Mouse (Mus musculus): ENCODE measurements around the gene Slc2a13. TPM values are rescaled to one million over a fixed set of nuclear protein-coding genes. Genes with fewer than 3 reads are reported as not detected.

The Slc2a13 gene
- polyA plus RNA-seq, 1 experiment from 2014 or later, result 1.4 TPM

DNA sequence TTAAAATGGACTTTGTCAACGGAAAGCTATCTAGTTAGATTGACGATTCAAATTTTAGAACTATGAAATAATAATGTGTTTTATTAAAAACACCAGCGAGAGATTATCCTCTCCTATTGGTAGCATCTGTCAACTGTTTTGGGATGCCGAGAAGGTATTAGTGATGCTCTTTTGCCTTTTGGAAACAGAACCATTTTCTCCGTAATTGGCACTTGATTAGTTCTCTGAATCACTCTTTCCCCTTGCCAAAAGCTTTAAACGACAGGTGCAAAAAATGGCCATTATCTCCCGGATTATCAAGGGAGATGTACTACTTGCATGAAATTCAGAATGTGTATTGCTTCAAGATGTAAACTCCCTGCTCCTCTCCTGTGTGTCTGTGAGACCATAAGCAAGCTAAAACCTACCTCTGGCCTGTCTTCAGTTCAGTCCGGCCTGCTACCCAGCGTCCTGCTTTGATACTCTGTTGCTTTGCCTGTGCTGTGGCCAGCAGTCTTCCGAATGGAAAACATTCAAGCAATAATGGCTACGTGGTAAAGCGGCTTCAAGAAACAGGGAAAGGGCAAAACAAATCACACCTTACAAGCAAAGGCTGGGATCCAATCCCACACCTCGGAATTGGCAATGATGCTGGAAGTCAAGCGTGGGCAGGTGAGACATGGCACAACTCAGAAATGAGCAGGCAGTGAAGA lies 93.0 kb downstream of the Slc2a13 start:
- Histone ChIP-seq H3K4me1 (replicated peaks) (no peaks in the 10 kb centered on the region), H3K27me3 (no peaks in the 10 kb centered on the region), H3K4me2 (replicated peaks) (no peak overlapping the region), H3K4me3 (replicated peaks) (no peak overlapping the region), H3K36me3 (no peaks in the 10 kb centered on the region; the same call in 1 of the 2 replicates), H3K9ac (replicated peaks) (no peak overlapping the region), H3K9me3 (peaks cover 10% of the 10 kb centered on the region; the same call in 1 of the 2 replicates), H3K27ac (no peak overlapping the region)
- ATAC-seq, result no peak
- 90% methylated on average over 14 of the region's 14 CpGs for WGBS

DNA sequence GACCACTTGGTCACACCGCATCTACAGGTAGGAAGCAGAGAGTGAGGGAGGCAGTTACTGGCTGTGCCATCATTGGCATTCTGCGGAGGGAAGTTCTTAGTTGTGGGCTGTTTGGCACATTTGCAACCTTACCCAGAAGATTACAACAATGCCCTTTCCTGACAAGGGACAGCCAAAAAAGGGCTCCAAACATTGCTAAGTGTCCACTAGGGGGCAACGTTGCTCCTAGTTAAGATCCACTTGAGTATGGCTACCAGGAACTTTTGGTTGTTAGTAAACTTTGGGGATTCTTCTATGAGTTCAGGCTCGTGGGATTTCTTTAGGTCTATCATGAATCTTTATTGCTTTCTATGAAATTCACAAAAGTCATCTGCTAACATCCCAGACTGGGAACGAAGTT lies 95.3 kb downstream of the Slc2a13 start:
- H3K27me3 ChIP-seq, result no peaks in the 10 kb centered on the region
- WGBS, result 47% methylated on average over 5 of the region's 5 CpGs
- no peak overlapping the region for H3K27ac ChIP-seq
- no peak for ATAC-seq
- no peak overlapping the region for H3K4me2 ChIP-seq (replicated peaks)
- H3K9ac ChIP-seq (replicated peaks), result no peak overlapping the region
- no peaks in the 10 kb centered on the region for H3K4me1 ChIP-seq (replicated peaks)
- H3K9me3 ChIP-seq, result peaks cover 6% of the 10 kb centered on the region; the same call in 1 of the 2 replicates
- no peak overlapping the region for H3K4me3 ChIP-seq (replicated peaks)
- H3K36me3 ChIP-seq, result no peaks in the 10 kb centered on the region; the same call in 1 of the 2 replicates

DNA sequence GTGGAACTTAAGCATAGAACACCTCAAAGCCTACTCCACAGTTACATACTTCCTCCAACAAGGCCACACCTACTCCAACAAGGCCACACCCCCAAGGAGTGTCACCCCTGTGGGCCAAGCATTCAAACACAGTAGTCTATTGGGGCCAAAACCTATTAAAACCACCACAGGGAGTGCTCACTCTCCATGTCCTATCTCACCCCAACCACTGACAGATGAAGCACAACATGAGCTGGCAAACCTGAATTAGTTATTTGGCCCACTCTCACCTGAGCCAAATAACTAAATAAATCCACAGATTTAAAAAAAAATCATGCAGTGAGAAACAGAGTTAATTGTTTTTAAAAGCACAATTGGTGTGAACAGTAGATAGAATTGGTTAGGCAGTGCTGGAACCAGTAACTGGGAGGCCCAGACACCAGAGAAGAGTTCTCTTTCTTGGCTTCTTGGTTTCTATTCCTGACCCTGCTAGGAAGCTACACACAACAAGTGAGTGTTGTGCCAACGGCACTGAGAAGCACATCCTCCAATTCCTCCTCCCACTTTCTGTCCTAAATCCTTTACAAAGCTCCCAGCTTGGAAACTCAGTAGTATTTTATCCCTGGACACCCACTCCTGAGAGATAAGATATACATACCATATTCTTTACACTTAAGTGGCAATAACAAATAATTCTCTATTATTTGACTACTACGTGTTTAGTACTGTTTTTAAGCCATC lies 99.2 kb downstream of the Slc2a13 start:
- Histone ChIP-seq H3K36me3 (no peaks in the 10 kb centered on the region), H3K27ac (no peak overlapping the region), H3K9ac (replicated peaks) (no peak overlapping the region), H3K4me2 (replicated peaks) (no peak overlapping the region), H3K4me1 (replicated peaks) (no peaks in the 10 kb centered on the region), H3K9me3 (no peaks in the 10 kb centered on the region; the same call in 1 of the 2 replicates), H3K27me3 (no peaks in the 10 kb centered on the region), H3K4me3 (replicated peaks) (no peak overlapping the region)
- no peak for ATAC-seq
- 91% methylated on average over 2 of the region's 2 CpGs for WGBS

DNA sequence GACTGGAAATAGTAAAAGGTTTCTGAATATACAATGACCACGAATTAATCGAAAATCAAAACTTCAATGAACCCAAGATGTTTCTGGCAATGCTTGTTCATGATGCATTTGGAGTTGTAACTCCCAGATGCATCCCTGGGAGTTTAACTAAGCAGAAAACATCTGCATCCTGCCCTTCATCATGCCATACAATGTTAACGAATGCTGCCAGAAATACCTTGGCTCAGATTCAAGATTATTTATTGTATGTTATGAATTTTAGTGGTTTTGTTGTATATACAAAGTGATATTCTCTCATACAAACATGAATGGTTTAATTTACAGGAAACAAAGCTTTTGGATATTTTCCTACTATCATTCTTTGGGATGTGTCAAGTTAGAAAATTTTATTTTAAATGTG lies 107.7 kb downstream of the Slc2a13 start:
- H3K4me3 ChIP-seq (replicated peaks), result no peak overlapping the region
- H3K4me1 ChIP-seq (replicated peaks), result 0 out of 2 replicates have a peak, but pooled peaks cover 5% of the 10 kb centered on the region
- no peaks in the 10 kb centered on the region for H3K27me3 ChIP-seq
- H3K9ac ChIP-seq (replicated peaks), result no peak overlapping the region
- H3K4me2 ChIP-seq (replicated peaks), result no peak overlapping the region
- H3K9me3 ChIP-seq, result no peaks in the 10 kb centered on the region
- H3K27ac ChIP-seq, result no peak overlapping the region
- 88% methylated on average over 3 of the region's 3 CpGs for WGBS
- H3K36me3 ChIP-seq, result no peaks in the 10 kb centered on the region
- ATAC-seq, result no peak

DNA sequence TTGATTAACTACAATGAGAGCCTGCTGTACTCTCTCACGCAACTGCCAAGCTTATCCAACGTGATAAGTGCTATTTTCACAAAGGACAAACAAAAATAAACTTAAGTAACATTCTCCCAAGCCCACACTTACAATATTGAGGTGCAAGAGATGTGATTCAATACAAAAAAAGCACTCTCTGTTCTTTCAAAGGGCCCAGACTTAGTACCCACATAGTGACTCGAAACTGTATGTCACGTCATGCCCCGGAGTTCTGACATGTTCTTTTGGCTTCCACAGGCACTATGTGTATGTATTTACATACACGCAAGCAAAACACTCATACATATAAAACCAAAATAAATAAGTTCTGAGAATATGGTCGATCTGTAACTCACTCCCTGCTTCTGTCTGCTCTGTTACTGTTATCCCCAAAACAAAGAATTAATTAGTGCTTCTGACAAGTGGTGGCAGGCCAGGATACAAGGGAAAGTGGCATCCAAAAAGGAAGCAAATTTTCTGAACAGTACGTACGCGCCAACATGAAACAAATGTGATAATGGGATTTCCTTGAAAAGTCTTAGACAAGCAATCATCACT lies 109.1 kb downstream of the Slc2a13 start:
- H3K27ac ChIP-seq, result no peak overlapping the region
- 92% methylated on average over 10 of the region's 10 CpGs for WGBS

DNA sequence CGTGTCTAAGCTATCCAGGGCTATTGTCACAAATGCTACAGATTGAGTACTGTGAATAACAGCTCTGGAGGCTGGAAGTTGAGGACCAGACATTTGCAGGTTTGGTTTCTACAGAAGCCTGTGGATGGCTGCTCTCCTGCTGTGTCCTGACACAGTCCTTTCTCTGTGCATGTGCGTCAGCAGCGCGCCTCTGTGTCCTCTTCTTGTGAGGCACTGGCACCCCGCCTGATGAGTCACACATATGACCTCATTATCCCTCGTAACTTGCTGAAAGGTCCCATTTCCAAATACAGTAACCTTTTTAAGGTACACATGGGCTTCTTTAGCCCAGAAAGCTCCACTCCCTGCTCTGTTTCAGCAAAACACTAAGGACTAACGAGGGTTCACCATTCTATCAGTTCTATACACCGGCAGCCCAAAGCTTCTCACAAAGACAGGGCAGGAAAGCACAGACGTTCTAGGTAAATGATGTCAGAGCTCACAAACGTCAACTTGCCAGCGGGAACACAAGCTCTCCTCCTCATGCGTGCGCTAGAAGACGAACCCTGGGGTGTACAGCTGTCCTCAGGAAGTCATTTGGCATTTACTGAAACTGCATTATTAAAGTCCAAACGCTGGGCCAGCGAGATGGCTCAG lies 109.9 kb downstream of the Slc2a13 start:
- Histone ChIP-seq H3K36me3 (no peaks in the 10 kb centered on the region), H3K4me3 (replicated peaks) (no peak overlapping the region), H3K27me3 (no peaks in the 10 kb centered on the region), H3K9ac (replicated peaks) (no peak overlapping the region), H3K4me1 (replicated peaks) (0 out of 2 replicates have a peak, but pooled peaks cover 5% of the 10 kb centered on the region), H3K4me2 (replicated peaks) (no peak overlapping the region), H3K9me3 (no peaks in the 10 kb centered on the region), H3K27ac (no peak overlapping the region)
- ATAC-seq, result no peak
- 76% methylated on average over 16 of the region's 16 CpGs for WGBS

More for the DNA sequence above, 109.1 kb downstream of the Slc2a13 start:
- Histone ChIP-seq H3K4me2 (replicated peaks) (no peak overlapping the region), H3K9ac (replicated peaks) (no peak overlapping the region), H3K9me3 (no peaks in the 10 kb centered on the region), H3K4me1 (replicated peaks) (0 out of 2 replicates have a peak, but pooled peaks cover 5% of the 10 kb centered on the region), H3K4me3 (replicated peaks) (no peak overlapping the region), H3K27me3 (no peaks in the 10 kb centered on the region), H3K36me3 (no peaks in the 10 kb centered on the region)
- no peak for ATAC-seq

DNA sequence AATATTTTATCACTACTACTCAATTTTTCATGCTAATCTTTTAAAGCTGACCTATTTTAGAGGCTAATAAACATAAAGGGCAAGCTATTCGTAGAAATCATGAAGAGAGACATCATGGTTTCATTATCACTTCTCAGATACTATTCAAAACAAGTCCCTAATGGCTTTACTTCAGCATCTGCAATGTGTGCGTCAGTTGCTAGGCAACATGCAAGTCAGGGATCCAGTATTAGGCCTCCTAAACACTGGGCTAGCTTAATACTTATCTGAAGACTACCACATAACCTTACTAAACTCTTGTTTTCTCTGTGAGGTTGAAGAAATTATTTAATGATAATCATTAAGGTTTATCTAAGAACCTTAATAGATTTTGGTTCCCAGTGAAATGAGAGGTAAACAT lies 111.1 kb downstream of the Slc2a13 start:
- no peak overlapping the region for H3K4me3 ChIP-seq (replicated peaks)
- H3K9ac ChIP-seq (replicated peaks), result no peak overlapping the region
- H3K36me3 ChIP-seq, result no peaks in the 10 kb centered on the region
- WGBS, result 31% methylated on average over 2 of the region's 2 CpGs
- no peaks in the 10 kb centered on the region for H3K27me3 ChIP-seq
- no peak overlapping the region for H3K4me2 ChIP-seq (replicated peaks)
- no peak; the same call in 1 of the 2 replicates for ATAC-seq
- 0 out of 2 replicates have a peak, but pooled peaks cover 5% of the 10 kb centered on the region for H3K4me1 ChIP-seq (replicated peaks)
- H3K27ac ChIP-seq, result no peak overlapping the region
- no peaks in the 10 kb centered on the region for H3K9me3 ChIP-seq

DNA sequence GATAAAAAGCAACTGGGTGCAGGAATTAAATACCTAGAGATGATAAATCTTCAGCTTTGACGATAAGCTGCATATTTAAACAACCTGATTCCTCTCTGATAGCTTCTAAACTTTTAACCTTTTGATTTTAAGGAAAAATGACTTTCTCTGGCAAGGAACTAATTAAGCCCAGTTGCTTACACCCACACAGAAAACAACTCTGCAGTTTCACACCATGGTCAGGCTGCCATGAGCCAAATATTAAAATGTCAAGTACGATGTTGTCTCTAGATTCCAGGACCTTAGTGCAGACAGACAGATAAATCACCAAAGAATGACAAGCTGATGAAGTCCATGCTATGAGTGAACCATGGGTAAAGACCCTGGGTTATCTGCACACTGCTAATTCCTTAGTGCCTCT lies 115.9 kb downstream of the Slc2a13 start:
- no peak overlapping the region for H3K4me2 ChIP-seq (replicated peaks)
- no peaks in the 10 kb centered on the region for H3K27me3 ChIP-seq
- H3K9ac ChIP-seq (replicated peaks), result no peak overlapping the region
- no peak for ATAC-seq
- 97% methylated on average over 2 of the region's 2 CpGs for WGBS
- no peaks in the 10 kb centered on the region for H3K36me3 ChIP-seq
- no peaks in the 10 kb centered on the region for H3K9me3 ChIP-seq
- H3K4me1 ChIP-seq (replicated peaks), result 0 out of 2 replicates have a peak, but pooled peaks cover 3% of the 10 kb centered on the region
- H3K4me3 ChIP-seq (replicated peaks), result no peak overlapping the region
- H3K27ac ChIP-seq, result no peak overlapping the region

DNA sequence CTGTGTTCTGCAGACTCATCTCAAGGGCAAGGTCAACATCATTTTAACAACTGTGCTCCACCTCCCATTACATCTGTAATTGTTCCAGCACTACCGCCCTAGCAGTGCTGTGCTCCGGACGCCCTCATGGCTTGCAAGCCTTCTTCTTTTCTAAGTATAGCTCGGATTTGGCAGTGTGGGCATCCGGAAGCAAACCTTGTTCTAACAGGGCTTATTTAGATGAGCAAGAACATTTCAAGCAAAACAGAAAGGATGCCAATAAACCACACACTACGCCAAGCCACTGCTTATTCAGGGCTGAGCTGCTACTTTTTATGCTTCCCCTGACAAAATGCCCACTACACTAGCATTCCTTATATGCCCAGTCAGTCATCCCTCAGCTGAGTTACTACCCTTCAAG lies 127.7 kb downstream of the Slc2a13 start:
- no peaks in the 10 kb centered on the region for H3K4me1 ChIP-seq (replicated peaks)
- H3K9ac ChIP-seq (replicated peaks), result no peak overlapping the region
- H3K27me3 ChIP-seq, result no peaks in the 10 kb centered on the region
- H3K4me3 ChIP-seq (replicated peaks), result no peak overlapping the region
- 89% methylated on average over 6 of the region's 6 CpGs for WGBS
- H3K36me3 ChIP-seq, result no peaks in the 10 kb centered on the region
- H3K4me2 ChIP-seq (replicated peaks), result no peak overlapping the region
- no peak overlapping the region for H3K27ac ChIP-seq
- H3K9me3 ChIP-seq, result peaks cover 3% of the 10 kb centered on the region; the same call in 1 of the 2 replicates
- no peak for ATAC-seq

DNA sequence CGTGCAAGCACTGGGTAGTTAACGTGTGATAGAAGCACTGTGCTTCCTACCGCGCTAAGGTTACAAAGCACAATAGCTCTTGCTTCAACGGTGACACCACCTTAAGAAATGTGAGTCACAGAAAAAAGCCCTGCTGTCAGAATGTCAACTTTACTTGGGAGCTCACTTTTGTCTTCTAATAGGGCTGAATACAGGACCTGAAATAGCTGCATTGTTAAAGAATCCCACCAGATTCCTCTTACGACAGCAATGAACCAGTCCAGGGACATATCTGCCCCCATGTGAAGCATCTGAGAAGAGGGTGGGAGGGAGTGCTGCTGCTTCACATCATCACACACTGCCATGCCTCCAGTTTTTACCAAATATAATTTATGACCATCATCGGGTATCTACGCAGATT lies 129.6 kb downstream of the Slc2a13 start:
- H3K27me3 ChIP-seq, result no peaks in the 10 kb centered on the region
- H3K4me3 ChIP-seq (replicated peaks), result no peak overlapping the region
- WGBS, result 62% methylated on average over 8 of the region's 8 CpGs
- H3K27ac ChIP-seq, result no peak overlapping the region
- H3K4me2 ChIP-seq (replicated peaks), result no peak overlapping the region
- no peaks in the 10 kb centered on the region for H3K9me3 ChIP-seq
- no peaks in the 10 kb centered on the region for H3K4me1 ChIP-seq (replicated peaks)
- no peak overlapping the region for H3K9ac ChIP-seq (replicated peaks)
- no peak for ATAC-seq
- no peaks in the 10 kb centered on the region for H3K36me3 ChIP-seq

DNA sequence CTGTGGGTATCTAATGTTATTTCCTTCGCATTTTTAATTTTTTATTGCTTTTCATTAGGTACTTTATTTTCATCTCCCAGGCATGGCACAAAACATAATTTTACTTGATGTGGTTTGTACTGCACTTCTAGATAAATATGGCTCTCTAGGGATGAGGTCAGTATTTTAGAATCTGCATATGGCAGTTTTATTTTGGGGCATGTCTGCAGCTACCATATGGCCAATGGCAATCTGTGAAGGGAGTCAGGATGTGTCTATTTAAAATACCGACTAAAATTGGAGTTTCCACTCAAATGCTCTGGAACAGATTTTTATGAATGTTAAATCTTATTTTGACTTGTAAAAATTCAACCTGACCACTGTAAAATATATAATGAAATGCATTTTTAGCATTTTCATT lies 133.2 kb downstream of the Slc2a13 start:
- H3K27me3 ChIP-seq, result no peaks in the 10 kb centered on the region
- H3K27ac ChIP-seq, result no peak overlapping the region
- no peaks in the 10 kb centered on the region for H3K4me1 ChIP-seq (replicated peaks)
- no peak for ATAC-seq
- no peaks in the 10 kb centered on the region for H3K36me3 ChIP-seq
- H3K4me2 ChIP-seq (replicated peaks), result no peak overlapping the region
- no peak overlapping the region for H3K9ac ChIP-seq (replicated peaks)
- H3K4me3 ChIP-seq (replicated peaks), result no peak overlapping the region
- WGBS, result 96% methylated on average over 2 of the region's 2 CpGs
- no peaks in the 10 kb centered on the region for H3K9me3 ChIP-seq

DNA sequence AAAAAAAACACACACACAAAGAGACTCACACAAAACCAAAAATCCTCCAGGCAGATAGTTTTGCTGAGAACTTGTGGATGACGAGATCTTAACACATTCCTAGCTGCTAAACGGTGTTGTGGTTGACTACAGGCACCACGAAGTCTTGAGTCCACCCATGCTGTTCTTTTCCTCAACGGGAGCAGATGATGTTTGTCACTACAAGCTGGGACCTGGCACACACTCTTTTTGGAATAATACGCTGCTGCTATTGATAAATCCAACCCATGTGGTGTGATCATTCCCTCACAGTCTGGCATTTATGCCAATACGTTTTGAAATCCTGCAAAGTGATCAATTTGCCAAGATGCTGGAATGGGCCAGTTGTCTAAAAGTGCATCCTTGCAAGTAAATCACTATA lies 147.6 kb downstream of the Slc2a13 start:
- WGBS, result 86% methylated on average over 6 of the region's 6 CpGs
- no peak overlapping the region for H3K9ac ChIP-seq (replicated peaks)
- no peaks in the 10 kb centered on the region for H3K27me3 ChIP-seq
- no peaks in the 10 kb centered on the region for H3K9me3 ChIP-seq
- H3K4me1 ChIP-seq (replicated peaks), result no peaks in the 10 kb centered on the region
- H3K36me3 ChIP-seq, result no peaks in the 10 kb centered on the region
- no peak overlapping the region for H3K4me3 ChIP-seq (replicated peaks)
- H3K27ac ChIP-seq, result no peak overlapping the region
- no peak overlapping the region for H3K4me2 ChIP-seq (replicated peaks)
- no peak for ATAC-seq
